Mouse (Mus musculus) urinary bladder, postnatal 4 days (tissue): ENCODE results near the gene Mlh1.

Experiments used
- DNase-seq, 2 experiments: peaks; one replicate each; pipeline ENCODE4 v3.0.0; 2021 to 2022; ENCODE audit warnings: low spot score in 2 of 2

The Mlh1 gene

DNA sequence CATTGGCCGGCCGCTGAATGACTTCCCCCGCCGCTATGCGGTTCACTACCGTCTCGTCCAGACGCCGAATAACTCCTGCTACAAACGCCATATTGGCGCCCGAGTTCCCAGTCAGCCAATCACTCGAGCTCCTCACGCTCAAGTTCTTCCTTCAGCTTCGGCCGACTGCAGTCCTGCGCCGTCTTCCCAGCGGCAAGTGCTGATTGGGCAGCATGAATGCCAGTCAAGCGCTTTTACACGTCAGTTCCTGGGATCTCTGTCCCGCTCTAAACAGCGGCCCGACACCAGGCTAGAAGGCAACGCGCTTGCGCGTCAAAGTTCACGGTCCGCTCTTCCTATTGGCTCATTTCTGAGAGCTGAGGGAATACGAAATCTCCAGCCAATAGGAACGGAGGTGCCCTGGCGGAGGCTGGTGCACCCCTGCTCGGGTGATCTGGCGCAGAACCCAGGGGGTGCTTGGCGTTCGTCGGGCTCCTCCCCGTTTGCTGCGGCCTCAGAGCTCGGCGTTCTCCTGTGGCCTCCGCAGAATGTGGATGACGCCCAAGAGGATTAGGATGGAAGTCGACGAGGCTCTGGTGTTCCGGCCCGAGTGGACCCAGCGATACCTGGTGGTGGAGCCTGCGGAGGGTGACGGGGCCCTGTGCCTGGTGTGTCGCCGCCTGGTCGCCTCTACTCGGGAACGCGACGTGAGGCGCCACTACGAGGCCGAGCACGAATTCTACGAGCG is at the start of gene Mlh1, which contains the start of gene Epm2aip1:
Mlh1 (minus strand) TSS at position 358 of the 727 bp plus-strand sequence.
Epm2aip1 (plus strand) TSS at position 496 of the 727 bp plus-strand sequence.
- DNase-seq = peak; percentile 97 to 99

DNA sequence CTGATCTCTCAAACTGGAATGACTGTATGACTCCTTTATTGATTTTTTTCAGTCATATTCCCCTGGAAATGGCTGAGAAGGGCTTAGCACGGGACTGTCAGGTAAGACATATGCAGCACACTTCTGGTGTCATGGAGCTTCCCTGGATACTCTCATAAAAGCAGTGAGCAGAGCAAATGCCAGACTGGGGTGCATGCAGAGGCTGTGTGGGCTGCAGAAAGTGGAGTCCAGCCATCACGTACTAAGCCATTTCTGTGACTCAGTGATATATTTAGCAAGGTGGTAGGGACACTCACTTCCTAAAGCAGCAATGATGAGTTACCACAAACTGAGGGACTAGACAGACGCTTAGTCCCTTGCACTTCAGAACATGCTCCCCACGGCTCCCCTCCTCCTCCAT is 49.3 kb upstream of the Mlh1 start:
- no peak for DNase-seq

DNA sequence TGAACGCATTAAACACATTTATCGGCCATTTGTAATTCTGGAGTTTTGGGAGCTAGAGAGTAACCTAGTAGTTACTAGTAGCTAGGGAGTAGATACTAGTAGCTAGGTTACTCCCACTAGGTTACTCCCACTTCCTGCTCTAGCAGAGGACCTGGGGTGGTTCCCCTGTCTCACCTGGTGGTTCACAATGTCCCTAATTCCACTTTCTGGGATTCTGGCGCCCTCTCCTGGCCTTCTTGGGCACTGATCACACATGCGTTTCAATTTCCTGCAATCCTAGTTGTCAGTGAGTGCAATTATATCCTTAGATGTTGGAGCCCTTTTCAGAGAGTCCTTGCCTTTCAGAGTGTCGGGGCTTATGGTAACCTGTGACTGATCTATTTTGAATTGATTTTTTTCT is 42.6 kb upstream of the Mlh1 start:
- peak; percentile 28 to 59 for DNase-seq

DNA sequence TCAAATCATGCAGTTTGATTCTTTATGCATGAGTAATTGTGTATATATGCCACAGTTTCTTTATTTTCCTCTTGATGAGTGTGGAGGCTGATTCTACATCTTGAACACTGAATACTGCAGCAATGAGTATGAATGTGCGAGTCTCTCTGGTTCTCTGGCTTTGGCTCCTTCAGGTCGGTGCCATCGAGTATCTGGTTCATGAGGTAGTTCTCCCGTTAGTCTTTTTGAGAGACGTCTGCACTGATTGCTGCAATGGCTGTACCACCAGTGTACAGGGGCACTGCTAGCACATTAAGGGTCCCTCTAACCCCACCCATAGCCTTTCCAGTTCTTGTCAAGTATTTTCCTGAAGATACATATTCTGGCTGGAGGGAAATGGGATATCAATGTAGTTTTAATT is 42.2 kb upstream of the Mlh1 start:
- DNase-seq = no peak

DNA sequence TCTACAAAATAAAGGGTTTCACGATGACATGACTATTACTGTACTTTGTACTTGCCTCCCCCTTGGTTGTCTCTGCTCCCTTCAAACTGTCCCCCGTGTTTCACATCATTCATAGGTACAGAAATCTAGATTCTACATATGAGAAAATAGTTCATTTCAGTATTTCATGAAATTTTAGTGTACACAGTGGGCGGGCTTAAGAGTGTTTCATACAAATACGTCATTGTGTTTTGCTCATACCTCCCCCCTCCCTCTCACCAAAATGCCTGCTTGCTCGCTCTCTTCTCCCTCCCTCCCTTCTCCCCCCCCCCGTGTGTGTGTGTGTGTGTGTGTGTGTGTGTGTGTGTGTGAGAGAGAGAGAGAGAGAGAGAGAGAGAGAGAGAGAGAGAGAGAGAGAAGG is 41.7 kb upstream of the Mlh1 start:
- no peak for DNase-seq

DNA sequence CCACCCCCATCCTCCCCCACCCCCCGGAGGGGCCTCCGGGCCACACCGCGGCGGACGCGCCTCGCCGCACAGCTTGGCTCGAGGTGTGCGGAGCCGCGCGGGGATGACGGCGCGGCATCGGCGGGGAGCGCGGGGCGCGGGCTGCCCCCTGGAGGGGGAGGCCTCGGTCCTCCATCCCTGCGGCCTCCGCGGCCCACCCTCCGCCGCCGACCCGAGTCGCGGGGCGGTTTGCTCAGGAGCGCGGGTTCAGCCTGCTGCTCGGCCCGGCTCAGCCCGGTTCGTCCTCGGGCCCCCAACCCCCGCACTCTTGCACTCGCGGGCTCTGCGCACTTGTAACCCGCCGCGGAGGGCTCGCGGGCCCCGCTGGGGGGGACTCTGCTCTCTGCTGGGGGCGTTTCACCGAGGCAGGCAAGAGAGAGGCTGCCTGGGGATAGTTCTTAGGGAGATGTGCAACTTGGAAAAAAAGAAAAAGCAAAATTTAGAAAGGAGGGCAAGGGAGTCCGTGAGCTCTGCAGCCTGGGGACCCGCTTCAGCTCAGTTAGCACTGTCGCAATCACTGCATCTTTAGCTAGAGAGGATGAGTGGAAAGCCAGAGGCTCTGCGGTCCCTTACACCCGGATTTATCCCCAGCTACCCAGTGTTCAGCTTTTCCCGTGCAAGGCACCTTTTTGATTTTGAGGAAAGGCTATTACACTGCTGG is 41.0 kb upstream of the Mlh1 start:
- no peak for DNase-seq

DNA sequence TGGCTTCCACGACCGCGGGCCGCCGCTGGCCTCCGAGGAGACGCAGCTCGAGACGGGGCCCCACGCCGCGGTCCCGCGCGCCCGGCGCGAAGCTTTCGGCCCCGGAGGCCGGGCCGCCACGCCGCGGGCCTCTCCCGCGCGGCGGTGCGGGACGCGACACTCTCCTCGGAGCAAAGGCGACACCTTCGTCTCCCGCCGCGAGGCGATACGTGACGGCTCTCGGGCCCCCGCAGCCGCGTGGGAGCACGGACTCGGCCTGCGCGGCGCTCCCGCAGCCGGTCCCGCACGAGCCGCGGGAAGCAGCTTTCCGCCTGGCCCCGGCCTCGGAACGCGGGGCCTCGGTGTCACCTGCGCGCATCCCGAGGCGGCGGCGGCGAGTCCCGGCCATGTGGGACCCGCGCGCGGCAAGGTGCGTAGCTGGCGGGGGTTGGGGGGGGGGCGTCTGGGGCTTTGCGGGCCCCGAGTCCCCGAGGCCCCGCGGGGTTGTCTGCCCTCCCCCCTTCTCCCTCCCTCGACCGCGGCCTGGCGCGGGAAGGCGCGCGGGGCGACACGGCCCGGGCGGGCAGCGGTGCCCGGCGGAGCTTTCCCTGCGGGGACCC is 40.4 kb upstream of the Mlh1 start:
- DNase-seq = no peak

DNA sequence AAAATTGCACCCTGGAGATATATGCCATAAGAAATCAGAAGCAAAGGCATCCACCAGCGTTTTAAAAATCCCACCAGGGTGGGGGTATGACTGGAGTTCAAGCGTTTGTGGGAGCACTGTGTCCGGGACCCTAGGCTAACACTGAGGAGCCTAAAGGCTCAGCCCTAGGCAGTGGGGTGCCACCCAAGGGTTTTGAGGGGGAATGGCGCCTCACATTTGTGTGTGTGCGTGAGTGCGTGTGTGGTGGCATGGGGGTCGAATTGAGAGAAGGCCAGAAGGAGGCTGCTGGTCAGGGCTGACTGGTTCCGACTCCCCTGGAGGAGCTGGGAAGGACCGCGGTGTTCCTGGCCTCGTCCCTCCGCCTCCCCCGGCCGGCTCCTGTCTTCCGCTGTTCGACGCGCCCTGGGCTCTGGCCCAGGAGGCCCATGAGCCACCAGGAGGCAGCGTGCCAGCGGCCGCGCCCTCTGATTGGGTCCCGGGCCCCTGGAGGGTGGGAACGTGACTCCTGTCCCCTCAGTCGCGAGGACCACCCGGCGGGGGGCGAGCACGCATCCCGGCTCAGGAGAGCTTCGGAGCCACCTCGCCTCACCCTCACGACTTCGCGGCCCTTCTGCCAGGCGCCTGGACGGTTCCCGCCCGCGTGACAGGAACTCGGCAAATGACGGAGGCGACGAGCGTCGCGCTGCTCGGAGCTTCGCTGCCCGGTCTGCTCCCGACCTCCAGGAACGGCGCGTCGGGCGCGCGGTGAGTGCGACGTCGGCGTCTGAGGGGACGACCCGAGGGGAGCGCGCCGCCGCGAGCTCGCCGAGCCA is 39.6 kb upstream of the Mlh1 start, which contains the start of gene Trank1:
Trank1 (plus strand) TSS at position 709 of the 812 bp plus-strand sequence.
- peak in 1 of 2 experiments; percentile 52 for DNase-seq

DNA sequence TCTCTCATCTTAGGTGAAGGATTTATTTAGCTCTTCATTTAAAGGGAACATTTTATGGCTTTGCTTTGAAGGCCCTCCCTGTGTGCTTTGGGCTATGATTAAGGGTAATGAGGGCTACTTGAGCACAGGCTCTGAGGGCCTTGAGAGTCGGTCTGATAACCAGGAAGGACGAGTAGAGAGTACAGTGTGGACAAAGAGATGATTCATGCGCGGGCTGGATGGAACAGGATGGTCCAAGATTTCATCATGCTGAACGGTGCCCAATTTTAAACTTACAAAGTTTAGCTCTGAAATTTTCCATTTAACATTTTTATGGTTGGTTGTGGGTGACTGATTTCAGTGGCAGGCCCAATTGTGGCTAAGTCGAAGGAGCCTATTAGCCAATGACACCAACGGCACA is 34.6 kb upstream of the Mlh1 start:
- no peak for DNase-seq

DNA sequence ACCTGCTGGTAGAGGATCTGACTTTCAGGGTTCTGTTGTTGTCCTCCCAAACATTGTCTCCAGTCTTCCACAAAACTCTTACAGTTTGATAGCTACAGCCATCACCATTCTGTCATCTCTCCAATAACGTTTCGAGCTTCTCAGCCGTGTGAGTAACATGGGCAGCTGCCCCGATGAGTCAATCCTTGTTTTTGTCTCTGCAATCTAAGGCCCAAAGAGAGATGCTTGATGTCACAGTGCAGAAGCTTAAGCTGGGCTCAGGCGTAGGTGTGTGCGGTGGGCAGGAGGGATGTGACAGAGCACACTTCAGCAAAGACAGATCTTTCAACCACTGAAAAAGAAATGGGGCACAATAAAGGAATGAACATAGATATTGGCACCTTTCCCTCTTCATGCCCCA is 32.4 kb upstream of the Mlh1 start:
- no peak for DNase-seq

DNA sequence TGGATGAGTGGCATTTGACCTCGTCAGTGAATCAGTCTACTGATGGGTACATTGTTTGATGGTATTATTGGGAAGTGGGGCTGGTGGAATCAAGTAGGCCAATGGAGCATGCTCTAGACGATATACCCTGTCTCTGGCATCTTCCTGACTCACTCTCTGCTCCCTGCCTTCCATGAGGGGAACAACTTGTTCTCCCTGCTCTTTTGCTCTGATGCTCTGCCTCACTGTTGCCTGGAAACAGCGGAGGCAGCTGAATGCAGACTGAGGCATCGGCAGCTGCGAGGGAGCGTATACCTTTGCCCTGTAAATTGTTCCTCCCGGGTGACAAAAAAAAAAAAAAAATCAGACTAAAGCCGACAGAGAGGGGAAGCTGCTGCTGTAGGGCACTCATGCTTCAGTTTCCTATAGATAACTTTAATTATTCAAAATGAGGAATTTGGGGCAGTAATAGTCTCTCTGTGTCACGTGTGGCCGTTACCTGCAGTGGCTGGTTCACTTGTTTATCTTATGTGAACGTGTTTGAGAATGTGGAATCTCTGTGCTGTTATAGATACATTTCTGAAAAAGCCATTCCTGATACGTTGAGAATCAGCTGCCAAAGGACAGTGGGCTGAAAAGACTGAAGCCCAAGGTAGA is 30.7 kb upstream of the Mlh1 start:
- no peak for DNase-seq

DNA sequence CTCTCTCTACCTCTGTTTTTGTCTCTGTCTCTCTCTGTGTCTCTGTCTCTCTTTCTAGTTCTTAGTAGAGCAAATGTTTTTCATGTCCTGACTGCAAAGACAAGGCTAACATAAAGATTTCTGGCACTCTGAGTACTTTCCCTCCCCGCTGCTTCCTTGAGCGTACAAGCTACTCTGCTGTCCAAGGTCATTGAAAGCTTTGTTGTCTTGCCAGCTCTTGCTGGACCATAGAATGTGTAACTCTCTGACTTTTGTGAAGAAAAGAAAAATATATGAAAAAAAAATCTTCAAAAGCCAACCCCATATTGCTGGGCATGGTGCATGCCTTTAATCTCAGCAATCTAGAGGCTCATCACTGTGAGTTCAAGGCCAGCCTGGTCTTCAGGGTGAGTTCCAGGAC is 27.0 kb upstream of the Mlh1 start:
- no peak for DNase-seq

DNA sequence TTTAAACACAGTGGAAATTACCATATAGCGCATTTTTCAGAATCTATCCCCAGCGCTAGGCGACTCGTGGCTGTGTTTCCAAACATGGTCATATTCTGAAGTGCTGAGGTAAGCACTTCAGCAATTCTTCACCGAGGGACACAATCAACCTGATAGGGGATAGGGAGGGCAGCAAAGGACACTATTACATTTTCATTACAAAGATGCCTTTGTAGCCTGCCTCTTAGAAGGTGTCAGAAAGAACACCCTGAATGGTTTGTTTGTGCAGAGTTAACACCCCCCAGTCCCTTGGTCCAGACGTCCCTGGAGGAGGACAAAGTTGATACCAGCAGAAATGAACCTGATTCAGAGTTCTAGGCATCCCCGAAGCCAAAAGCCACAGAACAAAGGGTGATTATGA is 24.8 kb upstream of the Mlh1 start:
- no peak for DNase-seq

DNA sequence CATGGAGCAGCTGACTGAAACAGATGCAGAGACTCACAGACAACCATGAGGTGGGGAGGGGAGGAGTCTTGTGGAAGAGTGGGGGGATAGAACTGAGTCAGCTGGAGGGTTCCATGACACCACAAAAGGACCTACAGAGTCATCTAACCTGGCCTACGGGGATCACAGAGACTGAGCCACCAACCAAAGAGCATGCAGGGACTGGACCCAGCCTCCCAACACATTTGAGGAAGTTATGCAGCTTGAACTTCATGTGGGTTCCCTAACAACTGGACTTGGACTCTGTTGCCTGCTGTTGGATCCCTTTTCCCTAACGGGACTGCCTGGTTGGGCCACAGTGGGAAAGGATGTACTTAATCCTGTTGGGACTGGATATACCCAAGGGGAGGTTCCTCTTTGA is 23.7 kb upstream of the Mlh1 start:
- DNase-seq = no peak

DNA sequence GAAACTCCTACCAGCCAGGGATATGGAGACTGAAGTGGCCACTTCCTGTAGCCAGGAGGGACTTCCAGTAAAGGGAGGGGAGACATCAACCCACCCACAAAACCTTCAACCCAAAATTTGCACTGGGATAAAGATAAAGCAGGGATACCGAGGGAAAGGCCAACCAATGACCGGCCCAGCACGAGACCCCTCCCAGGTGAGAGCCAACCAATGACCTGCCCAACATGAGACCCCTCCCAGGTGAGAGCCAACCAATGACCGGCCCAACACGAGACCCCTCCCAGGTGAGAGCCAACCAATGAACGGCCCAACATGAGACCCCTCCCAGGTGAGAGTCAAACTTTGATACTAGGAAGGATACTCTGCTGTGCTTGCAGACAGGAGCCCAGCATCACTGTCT is 23.3 kb upstream of the Mlh1 start:
- no peak for DNase-seq

DNA sequence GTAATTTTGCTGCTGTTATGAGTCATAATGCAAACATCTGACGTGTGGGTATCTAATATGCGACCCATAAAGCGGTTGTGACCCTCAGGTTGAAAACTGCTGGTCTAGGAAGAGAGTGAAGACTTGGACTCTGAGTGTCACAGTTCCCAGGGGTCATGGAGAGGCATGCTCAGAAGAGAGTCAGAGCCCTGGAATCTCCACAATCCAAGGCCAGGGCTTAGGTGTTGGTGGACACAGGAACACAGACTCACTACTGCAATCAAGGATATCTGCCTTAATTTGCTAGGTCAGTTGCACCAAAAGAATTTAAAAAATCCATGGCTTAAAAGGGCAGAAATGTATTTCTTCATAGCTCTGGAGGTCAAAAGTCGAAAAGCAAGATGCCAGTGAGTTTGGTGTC is 21.6 kb upstream of the Mlh1 start:
- no peak for DNase-seq

DNA sequence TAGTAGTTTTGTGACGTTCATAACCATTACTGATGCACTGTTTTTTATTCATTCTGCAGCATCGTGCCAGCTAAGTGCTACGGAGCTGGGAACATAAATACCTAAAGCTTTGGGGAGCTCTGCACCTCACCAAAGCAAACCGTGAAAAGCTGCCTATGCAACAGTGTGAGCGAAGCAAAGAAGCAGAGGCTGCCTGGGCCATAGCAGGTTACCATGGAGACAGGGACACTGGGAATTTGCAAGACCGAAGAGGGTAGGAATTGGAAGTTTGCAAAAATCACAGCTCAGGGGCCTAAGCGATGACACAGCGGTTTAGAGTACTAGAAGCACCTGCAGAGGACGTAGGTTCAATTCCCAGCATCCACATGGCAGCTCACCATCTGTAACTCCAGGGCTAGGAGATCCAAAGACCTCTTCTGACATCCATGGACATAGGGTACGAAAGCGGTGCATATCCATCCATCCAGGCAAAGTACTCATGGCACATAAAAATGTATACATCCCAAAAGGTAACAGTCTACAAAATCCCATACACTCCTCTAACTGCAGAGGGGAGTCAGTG is 19.0 kb upstream of the Mlh1 start:
- no peak for DNase-seq

DNA sequence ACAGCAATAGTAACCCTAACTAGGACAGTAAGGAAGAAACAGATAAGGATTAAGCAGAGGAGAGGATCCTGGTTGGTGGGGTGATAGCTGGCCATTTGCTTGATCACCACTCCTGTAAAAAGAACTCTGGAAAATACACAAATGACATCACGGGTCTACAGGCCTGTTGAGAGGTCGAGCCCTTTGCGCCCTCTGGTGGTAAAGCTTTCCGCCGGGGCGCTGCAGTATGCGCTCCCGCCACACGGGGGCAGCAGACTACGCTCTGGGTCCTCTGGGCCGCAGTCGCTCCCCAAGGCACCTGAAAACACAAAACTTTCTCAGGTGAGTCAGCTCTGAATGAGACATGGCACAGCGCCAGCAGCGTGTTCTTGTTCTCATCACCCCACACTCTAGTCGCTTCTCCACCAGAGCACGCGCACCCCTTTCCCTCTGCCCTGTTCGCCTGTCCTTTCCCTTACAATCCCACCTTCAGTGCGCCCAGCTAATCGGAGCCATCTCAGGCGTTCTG is 18.3 kb upstream of the Mlh1 start:
- peak; percentile 82 to 87 for DNase-seq

DNA sequence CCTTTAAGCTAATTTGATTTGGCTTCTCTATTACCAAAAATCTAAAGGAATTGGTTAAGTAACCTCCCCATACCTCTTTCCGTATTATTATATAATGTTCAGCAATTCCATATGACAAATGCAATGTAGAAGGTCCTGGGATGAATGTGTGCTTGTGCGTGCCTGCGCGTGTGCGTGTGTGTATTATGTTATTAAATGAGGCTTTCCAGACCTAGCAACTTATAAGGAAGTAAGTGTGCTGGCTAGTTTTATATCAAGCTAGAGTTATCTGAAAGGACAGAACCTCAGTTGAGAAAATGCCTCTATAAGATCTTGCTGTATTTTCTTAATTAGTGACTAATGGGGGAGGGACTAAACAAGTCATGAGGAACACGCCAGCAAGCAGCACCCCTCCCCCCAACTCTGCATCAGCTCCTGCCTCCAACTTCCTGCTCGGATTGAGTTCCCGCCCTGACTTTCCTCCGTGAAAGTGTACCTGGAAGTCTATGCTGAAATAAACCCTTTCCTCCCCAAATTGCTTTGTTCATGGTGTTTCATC is 17.8 kb upstream of the Mlh1 start:
- no peak for DNase-seq

DNA sequence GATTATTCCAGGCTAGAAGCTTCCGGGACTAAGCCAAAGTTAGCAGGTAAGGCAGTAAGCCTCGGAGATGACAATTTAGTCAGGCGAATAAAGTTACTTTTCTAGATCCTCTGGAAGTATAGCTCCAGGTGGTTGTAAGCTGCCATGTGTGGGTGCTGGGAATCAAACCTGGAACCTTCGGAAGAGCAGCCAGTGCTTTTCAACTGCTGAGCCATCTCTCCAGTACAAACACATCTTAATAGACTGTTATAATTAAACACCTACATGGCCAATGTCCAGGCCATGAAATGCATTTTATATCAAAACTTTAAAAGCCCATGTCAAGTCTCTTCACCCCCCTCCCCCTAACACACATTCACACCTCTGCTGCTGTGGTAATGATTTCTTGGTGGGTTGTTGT is 16.4 kb upstream of the Mlh1 start:
- DNase-seq = no peak

DNA sequence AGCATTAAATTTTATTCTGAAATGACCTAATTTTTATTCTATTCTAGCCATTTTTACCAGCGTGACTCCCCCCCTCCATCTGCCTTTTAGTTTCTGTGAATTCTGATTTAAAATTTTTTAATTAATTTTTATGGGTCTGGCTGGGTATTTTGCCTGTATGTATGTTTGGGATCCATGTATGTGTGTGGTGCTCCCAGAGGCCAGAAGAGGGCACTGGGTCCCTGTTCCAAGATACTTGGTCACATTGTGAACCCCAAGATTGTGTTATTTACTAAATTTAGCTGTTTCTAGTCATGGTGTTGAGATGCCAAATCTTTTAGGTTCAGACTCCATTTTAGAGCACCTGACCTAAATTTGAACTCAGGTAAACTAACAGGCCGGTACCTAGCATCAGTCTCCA is 14.9 kb upstream of the Mlh1 start:
- no peak for DNase-seq
